Mouse (Mus musculus) heart, postnatal 0 days (tissue): Measurements from ENCODE around the gene Bmi1.

ENCODE experiments used
- CTCF ChIP-seq: IDR thresholded peaks from 2 replicates; pipeline ENCODE4 v1.5.1; 2016; ENCODE audit warnings: antibody characterized with exemption, control low read depth, low read depth
- EP300 ChIP-seq: IDR thresholded peaks from 2 replicates; pipeline ENCODE4 v1.6.1; 2016; ENCODE audit warnings: antibody characterized with exemption, low read depth

DNA sequence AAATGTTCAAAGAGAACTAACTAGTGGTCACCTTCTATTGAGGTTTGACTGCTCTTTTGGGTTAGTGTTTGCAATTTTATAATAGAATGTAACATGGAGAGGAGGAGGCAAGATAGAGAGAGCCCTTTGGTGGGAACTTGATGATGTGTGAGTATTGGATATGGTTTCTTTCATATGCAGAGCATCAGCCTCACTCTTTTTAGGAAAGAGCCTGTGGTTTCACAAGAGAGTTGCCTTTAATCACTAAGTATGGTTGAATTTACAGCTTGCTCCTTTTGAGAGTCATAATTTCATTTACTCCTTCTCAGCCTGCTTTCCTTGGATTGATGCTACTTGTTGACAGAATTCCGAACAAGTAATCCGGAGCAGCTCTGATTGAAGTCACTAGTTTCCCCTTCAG, 2.9 kb downstream of the Bmi1 start:
- TF ChIP-seq CTCF: no peak
- no peak for TF ChIP-seq EP300
